Mouse (Mus musculus) MEL (cell line): ENCODE data around the gene Schip1. TPM values are rescaled to one million over a fixed set of nuclear protein-coding genes. Genes with fewer than 3 reads are reported as not detected.

Experiments used
- DNase-seq: peaks from one replicate; pipeline ENCODE4 v3.0.0; 2011; ENCODE audit warnings: low read depth, low spot score
- H3K27ac ChIP-seq: 2 replicates; pipeline ENCODE4 v1.5.1; 2012; ENCODE audit warnings: low read depth, mild to moderate bottlenecking, control low read depth, low read length, moderate library complexity; ENCODE audit not compliant: control insufficient read depth
- H3K27me3 ChIP-seq, 2 experiments: fragments of 150-350 bp in 1 of 2; sonication (generic) in 1 of 2; 2 replicates each; pipeline ENCODE4 v1.6.1; 2012; ENCODE audit warnings: low read length in 2 of 2, mild to moderate bottlenecking in 2 of 2, improper control_type of control experiment in 1 of 2, moderate library complexity in 1 of 2; ENCODE audit not compliant: insufficient read depth in 2 of 2, control insufficient read depth in 1 of 2
- H3K36me3 ChIP-seq, 2 experiments: 2 replicates each; pipeline ENCODE4 v1.6.1; 2012 to 2014; ENCODE audit warnings: low read length in 2 of 2, improper control_type of control experiment in 1 of 2, inconsistent platforms in 1 of 2, mild to moderate bottlenecking in 1 of 2; ENCODE audit not compliant: insufficient read depth in 2 of 2, control insufficient read depth in 1 of 2
- H3K4me1 ChIP-seq, 2 experiments: fragments of 150-350 bp in 1 of 2; sonication (generic) in 1 of 2; 2 replicates each; pipeline ENCODE4 v1.6.1; 2012; ENCODE audit warnings: low read length in 2 of 2, improper control_type of control experiment in 1 of 2, mild to moderate bottlenecking in 1 of 2; ENCODE audit not compliant: insufficient read depth in 2 of 2, control insufficient read depth in 1 of 2
- H3K4me3 ChIP-seq, 2 experiments: fragments of 150-350 bp in 1 of 2; sonication (generic) in 1 of 2; 2 replicates each; pipeline ENCODE4 v1.5.1; 2012; ENCODE audit warnings: low read depth in 2 of 2, low read length in 2 of 2, mild to moderate bottlenecking in 2 of 2, moderate library complexity in 2 of 2, control low read depth in 1 of 2, improper control_type of control experiment in 1 of 2; ENCODE audit not compliant: control insufficient read depth in 1 of 2, insufficient read depth in 1 of 2
- H3K79me2 ChIP-seq: 2 replicates; pipeline ENCODE4 v1.6.1; 2012; ENCODE audit warnings: mild to moderate bottlenecking, low read length, moderate library complexity; ENCODE audit not compliant: control insufficient read depth, poor library complexity, insufficient read depth
- H3K9ac ChIP-seq: 2 replicates; pipeline ENCODE4 v1.6.1; 2012; ENCODE audit warnings: low read depth, mild to moderate bottlenecking, control low read depth, low read length, moderate library complexity; ENCODE audit not compliant: control insufficient read depth, poor library complexity, severe bottlenecking
- H3K9me3 ChIP-seq: fragments of 150-350 bp; sonication (generic); replicated peaks from 2 replicates; pipeline ENCODE4 v1.6.1; 2012; ENCODE audit warnings: mild to moderate bottlenecking, low read length, improper control_type of control experiment, moderate library complexity; ENCODE audit not compliant: insufficient read depth
- CHD1 ChIP-seq: IDR thresholded peaks from 2 replicates; pipeline ENCODE4 v1.6.1; 2012; ENCODE audit warnings: low read depth, mild to moderate bottlenecking, inconsistent platforms, low read length, improper control_type of control experiment
- EP300 ChIP-seq, 2 experiments: IDR thresholded peaks; 2 replicates each; pipeline ENCODE4 v1.6.1; 2011; ENCODE audit warnings: improper control_type of control experiment in 2 of 2, low read length in 2 of 2, low read depth in 1 of 2, mild to moderate bottlenecking in 1 of 2
- GABPA ChIP-seq: IDR thresholded peaks from 2 replicates; pipeline ENCODE4 v1.6.1; 2012; ENCODE audit warnings: low read depth, mild to moderate bottlenecking, inconsistent platforms, low read length, improper control_type of control experiment, moderate library complexity
- HCFC1 ChIP-seq: IDR thresholded peaks from 2 replicates; pipeline ENCODE4 v1.6.1; 2012; ENCODE audit warnings: low read depth, mild to moderate bottlenecking, inconsistent platforms, low read length, improper control_type of control experiment, moderate library complexity
- MYB ChIP-seq: IDR thresholded peaks from 2 replicates; pipeline ENCODE4 v1.6.1; 2011; ENCODE audit warnings: mild to moderate bottlenecking, low read depth, low read length, improper control_type of control experiment
- NELFE ChIP-seq: IDR thresholded peaks from 2 replicates; pipeline ENCODE4 v1.6.1; 2011; ENCODE audit warnings: low read depth, low read length, improper control_type of control experiment
- POLR2A ChIP-seq, 2 experiments: IDR thresholded peaks; 2 replicates each; pipeline ENCODE4 v1.6.1; 2011 to 2012; ENCODE audit warnings: low read length in 2 of 2, mild to moderate bottlenecking in 2 of 2, control low read depth in 1 of 2, improper control_type of control experiment in 1 of 2, low read depth in 1 of 2, moderate library complexity in 1 of 2; ENCODE audit not compliant: control insufficient read depth in 1 of 2, insufficient read depth in 1 of 2, poor library complexity in 1 of 2
- POLR2AphosphoS2 ChIP-seq: IDR thresholded peaks from 2 replicates; pipeline ENCODE4 v1.6.1; 2011; ENCODE audit warnings: low read length, improper control_type of control experiment
- POLR2AphosphoS5 ChIP-seq: IDR thresholded peaks from 2 replicates; pipeline ENCODE4 v1.6.1; 2012; ENCODE audit warnings: low read depth, borderline replicate concordance, mild to moderate bottlenecking, inconsistent platforms, low read length, moderate library complexity, mixed read lengths
- RAD21 ChIP-seq: IDR thresholded peaks from 2 replicates; pipeline ENCODE4 v1.6.1; 2011; ENCODE audit warnings: mild to moderate bottlenecking, low read depth, low read length, improper control_type of control experiment
- SIN3A ChIP-seq: IDR thresholded peaks from 2 replicates; pipeline ENCODE4 v1.6.1; 2012; ENCODE audit warnings: low read length, improper control_type of control experiment, inconsistent platforms
- TCF12 ChIP-seq: IDR thresholded peaks from 2 replicates; pipeline ENCODE4 v1.6.1; 2014; ENCODE audit warnings: low read depth, mild to moderate bottlenecking, inconsistent platforms, low read length, improper control_type of control experiment, moderate library complexity
- UBTF ChIP-seq: IDR thresholded peaks from 2 replicates; pipeline ENCODE4 v1.6.1; 2012; ENCODE audit warnings: low read depth, mild to moderate bottlenecking, inconsistent platforms, low read length, improper control_type of control experiment, moderate library complexity, borderline replicate concordance; ENCODE audit not compliant: insufficient read depth
- USF2 ChIP-seq, 2 experiments: IDR thresholded peaks; 2 replicates each; pipeline ENCODE4 v1.6.1; 2011 to 2012; ENCODE audit warnings: improper control_type of control experiment in 2 of 2, low read length in 2 of 2, borderline replicate concordance in 1 of 2, inconsistent platforms in 1 of 2, low read depth in 1 of 2, mild to moderate bottlenecking in 1 of 2; ENCODE audit not compliant: insufficient read depth in 1 of 2
- ZC3H11A ChIP-seq: IDR thresholded peaks from 2 replicates; pipeline ENCODE4 v1.6.1; 2012; ENCODE audit warnings: low read depth, mild to moderate bottlenecking, inconsistent platforms, low read length, improper control_type of control experiment
- ZNF384 ChIP-seq: IDR thresholded peaks from 2 replicates; pipeline ENCODE4 v1.6.1; 2012; ENCODE audit warnings: low read depth, mild to moderate bottlenecking, inconsistent platforms, low read length, improper control_type of control experiment
- polyA plus RNA-seq, 2 experiments: library from polyadenylated mRNA; stranded (reverse) in 1 of 2; unstranded in 1 of 2; fragments of >175 nt in 1 of 2; fragments of >200 nt in 1 of 2; gene quantifications; 2 replicates each; pipeline versions ENCODE4 v1.2.1 to v1.2.4; 2012; ENCODE audit warnings: low replicate concordance in 2 of 2, low read depth in 1 of 2; ENCODE audit not compliant: insufficient read length in 2 of 2, insufficient read depth in 1 of 2, missing spikeins in 1 of 2
- total RNA-seq: library from RNA; depleted of rRNA; stranded (reverse); fragments of 300-350 nt; gene quantifications from 2 replicates; pipeline ENCODE4 v1.2.3, GENCODE M21; 2012

Gene Schip1
- total and polyA plus RNA-seq, 3 experiments, result 10.1 to 12.4 TPM; not detected in 1

- DNase-seq, result no peak
- no peak overlapping the region for H3K9ac ChIP-seq
- no peak overlapping the region for H3K27ac ChIP-seq
- no peak overlapping the region for H3K4me3 ChIP-seq
- H3K27me3 ChIP-seq, result no peaks in the 10 kb centered on the region
- H3K36me3 ChIP-seq, result no peaks in the 10 kb centered on the region
- no peaks in the 10 kb centered on the region for H3K79me2 ChIP-seq
- no peaks in the 10 kb centered on the region for H3K4me1 ChIP-seq
- H3K9me3 ChIP-seq, result no peaks in the 10 kb centered on the region
- TF ChIP-seq TCF12 (no peak), NELFE (no peak), POLR2A (IDR thresholded peaks at IDR 0.05; ENCODE audit: control insufficient read depth in 1 of 2, insufficient read depth in 1 of 2, low read depth in 1 of 2, low read length in 2 of 2, poor library complexity in 1 of 2) (no peak), POLR2AphosphoS5 (no peak), RAD21 (no peak), GABPA (no peak), MYB (no peak), CHD1 (no peak)
Measured at GRCm38 (mm10) chr3:68398691-68399090, 334.1 kb downstream of the Schip1 start.

- no peak overlapping the region for H3K9ac ChIP-seq
- no peak for DNase-seq
- H3K36me3 ChIP-seq, result no peaks in the 10 kb centered on the region
- no peak for TF ChIP-seq HCFC1
- TF ChIP-seq USF2 (IDR thresholded peaks at IDR 0.05; ENCODE audit: borderline replicate concordance in 1 of 2, insufficient read depth in 1 of 2, low read depth in 1 of 2, low read length in 2 of 2), result no peak
- no peak for TF ChIP-seq SIN3A
- TF ChIP-seq POLR2AphosphoS2, result no peak
- TF ChIP-seq EP300 (IDR thresholded peaks at IDR 0.05; ENCODE audit: low read depth in 1 of 2, low read length in 2 of 2), result no peak
- no peak for TF ChIP-seq UBTF
- TF ChIP-seq ZC3H11A, result no peak
- no peaks in the 10 kb centered on the region for H3K4me1 ChIP-seq
- H3K79me2 ChIP-seq, result no peaks in the 10 kb centered on the region
- H3K27ac ChIP-seq, result no peak overlapping the region
- no peaks in the 10 kb centered on the region for H3K27me3 ChIP-seq
- H3K4me3 ChIP-seq, result no peak overlapping the region
- no peaks in the 10 kb centered on the region for H3K9me3 ChIP-seq
Measured at GRCm38 (mm10) chr3:68400121-68400520, 335.5 kb downstream of the Schip1 start.

- TF ChIP-seq TCF12 (no peak), ZNF384 (no peak), CHD1 (no peak)
- no peak for DNase-seq
- Histone ChIP-seq H3K4me3 (no peak overlapping the region), H3K4me1 (no peaks in the 10 kb centered on the region), H3K27ac (no peak overlapping the region), H3K9me3 (no peaks in the 10 kb centered on the region), H3K9ac (no peak overlapping the region), H3K79me2 (no peaks in the 10 kb centered on the region), H3K36me3 (no peaks in the 10 kb centered on the region), H3K27me3 (0 out of 4 replicates have a peak, but pooled peaks cover 0 to 1% of the 10 kb centered on the region in 2 experiments)
Measured at GRCm38 (mm10) chr3:68403343-68403742, 338.7 kb downstream of the Schip1 start.
